Mouse (Mus musculus) T-helper 1 cell (primary cell): ENCODE measurements at regions not wholly inside any gene's neighbourhood (a gene's known extent, or its start where the extent isn't known, plus 50 kb on each side); places are given as distances from the start of the nearest gene placed in this dataset.

ENCODE experiments used
- in situ Hi-C: fragments of 300-600 bp; cut with MboI, MseI; formaldehyde crosslinking; loops from one replicate; pipeline ENCODE4 v1.15.1; 2025; ENCODE audit warnings: high pct_unique_total_duplicates

DNA sequence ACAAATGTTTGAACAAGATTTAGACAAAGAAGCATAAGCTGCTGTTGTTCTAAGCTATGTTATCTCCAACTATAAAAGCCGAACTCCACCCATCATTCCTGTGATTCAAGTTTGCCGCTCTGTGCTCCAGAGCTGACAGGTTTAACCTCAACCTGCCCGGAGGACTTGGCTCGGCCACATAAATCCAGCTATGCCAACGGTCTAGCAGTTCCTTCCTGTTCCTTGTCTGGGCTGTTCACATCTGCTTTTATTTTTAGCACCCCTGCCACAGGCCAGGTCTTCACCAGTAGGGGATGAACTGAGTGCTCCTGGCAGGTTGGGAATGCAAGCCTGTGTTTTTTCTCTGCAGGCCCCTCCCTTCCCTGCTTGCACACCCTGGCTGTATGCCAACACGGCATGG is 51.8 kb upstream of the Gpr12 start:
- in situ Hi-C loops: no loop called here
